Mouse (Mus musculus): ENCODE results near the gene Pla2g2c.
A peak's percentile ranks its signal among the peaks of the same experiment; 100 is the strongest.

Pla2g2c gene

GRCm38 (mm10) chr4:138724354-138725126, at the start of gene Pla2g2c:
Pla2g2c (plus strand) TSS chr4:138724792.
- DNase-seq: peak in 1 of 2 experiments; percentile 39

GRCm38 (mm10) chr4:138676480-138676879, 48.1 kb upstream of the Pla2g2c start:
- no peak for DNase-seq

- DNase-seq: no peak
Observed at GRCm38 (mm10) chr4:138677579-138677978, 47.0 kb upstream of the Pla2g2c start.

- DNase-seq: no peak
Observed at GRCm38 (mm10) chr4:138680124-138680523, 44.5 kb upstream of the Pla2g2c start.

GRCm38 (mm10) chr4:138682760-138683159, 41.8 kb upstream of the Pla2g2c start:
- no peak for DNase-seq

- no peak for DNase-seq
Observed at GRCm38 (mm10) chr4:138685813-138686212, 38.8 kb upstream of the Pla2g2c start.

GRCm38 (mm10) chr4:138689094-138689512, 35.5 kb upstream of the Pla2g2c start:
- DNase-seq: no peak

- no peak for DNase-seq
Observed at GRCm38 (mm10) chr4:138690561-138690960, 34.0 kb upstream of the Pla2g2c start.

GRCm38 (mm10) chr4:138691443-138692181, 33.0 kb upstream of the Pla2g2c start:
- DNase-seq: no peak

GRCm38 (mm10) chr4:138693043-138693692, 31.4 kb upstream of the Pla2g2c start:
- DNase-seq: no peak

- no peak for DNase-seq
Observed at GRCm38 (mm10) chr4:138696720-138697119, 27.9 kb upstream of the Pla2g2c start.

- DNase-seq: no peak
Observed at GRCm38 (mm10) chr4:138697166-138697860, 27.3 kb upstream of the Pla2g2c start.

- DNase-seq: no peak
Observed at GRCm38 (mm10) chr4:138698296-138698695, 26.3 kb upstream of the Pla2g2c start.

- DNase-seq: no peak
Observed at GRCm38 (mm10) chr4:138700184-138700982, 24.2 kb upstream of the Pla2g2c start.

GRCm38 (mm10) chr4:138701111-138701510, 23.5 kb upstream of the Pla2g2c start:
- DNase-seq: no peak

- DNase-seq: no peak
Observed at GRCm38 (mm10) chr4:138702031-138702430, 22.6 kb upstream of the Pla2g2c start.

- DNase-seq: no peak
Observed at GRCm38 (mm10) chr4:138702528-138702927, 22.1 kb upstream of the Pla2g2c start.

- DNase-seq: no peak
Observed at GRCm38 (mm10) chr4:138703591-138703990, 21.0 kb upstream of the Pla2g2c start.

- DNase-seq: no peak
Observed at GRCm38 (mm10) chr4:138704169-138704568, 20.4 kb upstream of the Pla2g2c start.

GRCm38 (mm10) chr4:138706620-138707019, 18.0 kb upstream of the Pla2g2c start:
- DNase-seq: no peak

GRCm38 (mm10) chr4:138708636-138709035, 16.0 kb upstream of the Pla2g2c start:
- DNase-seq: peak; percentile 72 to 77

GRCm38 (mm10) chr4:138709246-138709645, 15.3 kb upstream of the Pla2g2c start:
- DNase-seq: no peak
